Mouse (Mus musculus) kidney, adult 2 months (tissue): ENCODE measurements around the gene Gne. TPM values are rescaled to one million over a fixed set of nuclear protein-coding genes. Genes with fewer than 3 reads are reported as not detected.
A peak's percentile ranks its signal among the peaks of the same experiment; 100 is the strongest.

Source experiments
- DNase-seq: peaks from one replicate; pipeline ENCODE4 v3.0.0; 2021
- H3K27ac ChIP-seq: fragments of 200-500 bp; 2 replicates; pipeline ENCODE4 v1.5.1; 2012; ENCODE audit warnings: low read depth, low read length, control low read depth, inconsistent platforms; ENCODE audit not compliant: insufficient read depth
- H3K27me3 ChIP-seq: fragments of 200-500 bp; replicated peaks from 2 replicates; pipeline ENCODE4 v1.6.1; 2012; ENCODE audit warnings: mild to moderate bottlenecking, moderate library complexity, low read length, inconsistent platforms; ENCODE audit not compliant: control insufficient read depth, insufficient read depth
- H3K36me3 ChIP-seq: fragments of 200-500 bp; 2 replicates; pipeline ENCODE4 v1.6.1; 2012; ENCODE audit warnings: mild to moderate bottlenecking, moderate library complexity, low read length, inconsistent platforms; ENCODE audit not compliant: control insufficient read depth, insufficient read depth
- H3K4me1 ChIP-seq: fragments of 200-500 bp; 2 replicates; pipeline ENCODE4 v1.6.1; 2011; ENCODE audit warnings: low read length; ENCODE audit not compliant: control insufficient read depth, insufficient read depth
- H3K4me3 ChIP-seq: fragments of 200-500 bp; 2 replicates; pipeline ENCODE4 v1.5.1; 2011; ENCODE audit warnings: mild to moderate bottlenecking, low read depth, low read length, control low read depth; ENCODE audit not compliant: insufficient read depth
- CTCF ChIP-seq: fragments of 200-500 bp; conservative IDR thresholded peaks from 2 replicates; pipeline ENCODE4 v1.5.1; 2011; ENCODE audit warnings: low read depth, mild to moderate bottlenecking, control low read depth, low read length, moderate library complexity, mixed read lengths; ENCODE audit not compliant: insufficient read depth, insufficient read length
- POLR2A ChIP-seq: fragments of 200-500 bp; IDR thresholded peaks from one replicate; pipeline ENCODE4 v1.6.1; 2011; ENCODE audit warnings: low read depth, low read length, control low read depth
- WGBS: fragments of 180-500 bp; shearing (Covaris S2); methylation state at CpG from one replicate; pipeline ENCODE4 v1.1.7; 2018; 5-methylcytosine and 5-hydroxymethylcytosine counted together
- polyA plus RNA-seq: library from polyadenylated mRNA; depleted of rRNA; stranded (reverse); fragments of >200 nt; gene quantifications from 2 replicates; pipeline ENCODE4 v1.2.3, GENCODE M21; 2012

Gene Gne
- polyA plus RNA-seq, 1 experiment = 26.2 TPM

DNA sequence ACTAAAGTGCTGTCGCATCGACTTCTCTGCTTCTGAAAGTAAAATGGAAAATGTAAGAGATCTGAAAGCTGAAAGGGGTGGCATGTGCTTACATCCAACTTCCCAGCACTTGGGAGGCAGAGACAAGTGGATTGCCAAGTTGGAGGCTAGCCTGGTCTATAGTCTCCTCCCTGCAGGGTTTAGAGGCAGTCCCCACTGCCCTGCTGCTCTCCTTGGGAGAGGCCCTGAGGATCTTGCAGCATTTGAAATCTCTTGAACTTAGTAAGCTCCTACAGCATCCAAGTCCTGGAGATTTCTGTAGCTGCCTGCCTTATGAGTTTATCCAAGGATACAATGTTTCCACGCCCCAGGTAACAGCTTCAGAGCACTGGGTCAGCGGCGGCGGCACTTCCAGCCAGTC lies 24.3 kb upstream of the Gne start:
- no peaks in the 10 kb centered on the region for H3K36me3 ChIP-seq
- H3K4me3 ChIP-seq = no peak overlapping the region
- no peak overlapping the region for H3K27ac ChIP-seq
- no peaks in the 10 kb centered on the region for H3K4me1 ChIP-seq
- no peaks in the 10 kb centered on the region for H3K27me3 ChIP-seq
- TF ChIP-seq CTCF (no peak), POLR2A (no peak)
- WGBS = 86% methylated on average over 6 of the region's 6 CpGs
- no peak for DNase-seq

DNA sequence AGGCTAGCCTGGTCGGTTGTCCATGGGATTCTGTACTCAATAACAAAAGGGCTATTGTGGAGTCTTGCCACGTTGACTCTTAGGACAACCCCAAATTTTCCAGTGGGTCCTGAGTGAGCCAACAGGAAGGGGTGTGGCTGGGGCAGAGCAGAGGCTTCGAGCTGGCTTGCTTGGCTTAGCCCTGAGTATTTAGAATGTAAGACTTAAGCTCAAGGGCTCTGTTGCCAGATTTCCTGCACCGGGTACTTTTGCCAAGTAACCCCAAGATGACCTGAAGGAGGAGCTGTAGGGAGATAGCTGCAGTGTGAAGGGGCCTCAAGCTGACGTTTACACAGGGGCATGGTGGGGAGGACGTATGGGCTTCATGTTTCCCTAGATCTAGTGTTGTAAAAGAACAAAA lies 23.4 kb upstream of the Gne start:
- no peaks in the 10 kb centered on the region for H3K36me3 ChIP-seq
- peak overlapping the region; percentile 7; the same call in 1 of the 2 replicates for H3K27ac ChIP-seq
- TF ChIP-seq POLR2A = no peak
- TF ChIP-seq CTCF = no peak
- H3K4me1 ChIP-seq = no peaks in the 10 kb centered on the region
- DNase-seq = peak; percentile 65
- WGBS = 39% methylated on average over 6 of the region's 6 CpGs
- H3K4me3 ChIP-seq = no peak overlapping the region
- no peaks in the 10 kb centered on the region for H3K27me3 ChIP-seq

DNA sequence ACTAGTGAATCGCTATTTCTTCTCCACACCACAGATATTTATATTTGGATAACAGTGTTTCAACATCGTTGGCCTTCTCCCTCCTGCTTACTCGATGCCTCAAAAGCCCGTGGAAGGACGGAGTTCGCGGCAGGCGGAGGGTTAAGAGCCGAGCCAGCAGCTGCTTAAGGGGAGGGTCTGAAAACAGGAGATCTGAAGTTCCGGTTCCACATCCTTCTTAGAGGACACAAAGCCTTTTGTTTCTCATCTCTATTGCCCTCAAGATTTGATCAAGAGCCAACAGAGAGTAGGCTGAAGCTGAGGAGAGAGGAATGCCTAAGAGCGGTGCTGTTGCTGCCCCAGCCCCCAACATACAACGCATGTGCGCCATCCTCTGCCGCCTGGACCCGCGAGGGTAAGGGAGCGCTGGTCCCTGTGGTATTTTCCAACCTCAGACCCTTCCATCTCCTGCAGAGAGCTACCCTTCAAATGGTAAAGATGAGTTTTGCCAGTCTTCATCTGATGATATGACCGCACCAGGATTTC lies 22.4 kb upstream of the Gne start:
- H3K36me3 ChIP-seq = no peaks in the 10 kb centered on the region
- no peak overlapping the region for H3K4me3 ChIP-seq
- H3K27ac ChIP-seq = no peak overlapping the region
- no peaks in the 10 kb centered on the region for H3K4me1 ChIP-seq
- TF ChIP-seq POLR2A = no peak
- TF ChIP-seq CTCF = no peak
- DNase-seq = no peak
- H3K27me3 ChIP-seq = no peaks in the 10 kb centered on the region
- WGBS = 31% methylated on average over 18 of the region's 18 CpGs

DNA sequence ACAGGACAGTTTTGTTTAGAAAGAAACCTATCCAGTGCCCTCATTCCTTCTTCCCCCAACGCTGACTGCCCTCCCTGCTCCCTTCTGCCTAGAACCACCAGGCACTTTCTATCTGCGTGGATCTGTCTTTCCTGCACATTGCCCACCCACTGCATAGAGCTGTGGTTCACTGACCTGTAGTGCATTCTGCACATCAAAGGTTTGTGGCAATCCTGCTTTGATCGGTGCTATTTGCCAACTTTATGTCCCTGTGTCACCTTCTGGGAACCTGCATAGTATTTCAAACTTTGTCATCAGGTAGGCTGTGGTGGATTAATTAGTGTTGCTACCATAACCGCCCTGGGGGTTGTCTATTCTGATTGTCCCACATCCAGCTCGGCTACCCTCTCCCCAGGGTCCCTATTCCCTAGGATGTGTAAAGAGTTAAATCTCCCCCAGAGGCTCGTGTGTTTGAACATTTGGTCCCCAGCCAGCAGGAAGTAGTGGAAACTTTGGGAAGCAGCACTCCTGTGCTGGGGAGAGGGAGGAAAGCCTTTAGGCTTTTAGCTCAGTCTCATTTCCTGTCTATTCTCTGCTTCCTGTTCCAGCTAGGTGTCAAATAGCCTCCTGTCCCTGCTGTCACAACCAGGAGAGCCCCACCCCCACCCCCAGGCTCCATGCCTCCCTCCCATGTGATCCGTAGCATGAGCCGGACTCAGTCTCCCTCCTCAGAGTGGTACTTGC lies 20.4 kb upstream of the Gne start:
- no peaks in the 10 kb centered on the region for H3K27me3 ChIP-seq
- 39% methylated on average over 8 of the region's 8 CpGs for WGBS
- H3K4me1 ChIP-seq = no peaks in the 10 kb centered on the region
- DNase-seq = peak; percentile 59
- no peak overlapping the region for H3K27ac ChIP-seq
- H3K4me3 ChIP-seq = no peak overlapping the region
- TF ChIP-seq POLR2A (no peak), CTCF (no peak)
- no peaks in the 10 kb centered on the region for H3K36me3 ChIP-seq

DNA sequence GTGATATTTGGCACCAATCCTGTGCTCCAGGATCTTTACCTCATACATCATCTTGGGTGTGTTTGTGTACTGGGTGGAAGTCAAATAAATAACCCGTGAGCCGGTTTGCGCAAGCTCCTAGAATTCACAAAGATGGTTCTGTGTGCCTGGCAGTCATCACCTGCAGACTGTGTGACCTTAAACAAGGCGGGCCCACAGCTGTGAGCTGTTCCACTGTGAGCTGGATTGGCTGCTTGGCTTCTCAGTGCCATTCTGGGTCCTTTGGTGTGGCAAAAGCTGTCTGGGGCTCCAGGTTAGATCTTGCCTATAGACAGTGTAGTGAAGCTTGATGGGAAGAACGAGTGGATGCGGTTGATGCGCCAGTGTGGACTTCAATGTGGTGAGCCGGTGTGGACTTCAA lies 19.6 kb upstream of the Gne start:
- H3K27ac ChIP-seq = no peak overlapping the region
- no peaks in the 10 kb centered on the region for H3K27me3 ChIP-seq
- WGBS = 81% methylated on average over 8 of the region's 8 CpGs
- H3K36me3 ChIP-seq = no peaks in the 10 kb centered on the region
- no peak overlapping the region for H3K4me3 ChIP-seq
- TF ChIP-seq CTCF = no peak
- no peak for TF ChIP-seq POLR2A
- DNase-seq = no peak
- no peaks in the 10 kb centered on the region for H3K4me1 ChIP-seq

DNA sequence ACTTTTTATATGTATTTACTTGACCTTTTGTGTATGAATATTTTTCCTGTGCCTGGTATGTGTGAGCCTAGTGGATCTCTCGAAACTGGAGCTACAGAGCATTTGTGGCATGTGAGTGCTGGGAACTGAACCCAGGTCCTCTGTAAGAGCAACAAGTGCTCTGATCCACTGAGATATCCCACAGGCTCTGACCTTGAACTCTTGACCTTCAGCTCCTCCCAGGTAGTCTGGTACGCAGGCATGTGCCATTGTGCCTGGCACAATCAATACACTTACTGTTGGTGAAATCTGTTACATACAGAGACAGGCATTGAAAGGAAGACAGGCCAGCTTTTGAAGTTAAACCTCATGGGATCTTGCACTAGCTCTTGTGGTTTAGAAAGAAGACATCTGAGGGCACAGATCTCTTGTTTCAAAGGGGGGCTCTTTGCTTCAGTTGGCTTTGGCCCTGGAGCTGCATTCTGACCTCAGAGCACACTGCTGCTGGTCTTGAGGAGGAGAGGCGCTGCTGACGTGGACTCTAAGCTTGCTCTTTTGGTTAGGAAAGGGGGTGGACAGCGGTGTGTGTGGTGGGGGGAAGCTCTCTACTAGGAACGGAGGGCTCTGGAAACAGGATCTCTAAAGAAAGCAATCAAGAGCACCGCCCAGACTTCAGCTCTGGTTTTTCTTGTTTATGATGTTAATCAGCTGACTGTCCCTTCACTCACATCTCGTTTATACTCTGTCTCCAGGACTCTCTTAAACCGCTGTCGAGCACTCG lies 13.8 kb upstream of the Gne start:
- Histone ChIP-seq H3K27me3 (no peaks in the 10 kb centered on the region), H3K4me3 (no peak overlapping the region), H3K36me3 (no peaks in the 10 kb centered on the region), H3K4me1 (no peaks in the 10 kb centered on the region), H3K27ac (no peak overlapping the region)
- DNase-seq = no peak
- WGBS = 48% methylated on average over 11 of the region's 11 CpGs
- TF ChIP-seq CTCF (no peak), POLR2A (no peak)

DNA sequence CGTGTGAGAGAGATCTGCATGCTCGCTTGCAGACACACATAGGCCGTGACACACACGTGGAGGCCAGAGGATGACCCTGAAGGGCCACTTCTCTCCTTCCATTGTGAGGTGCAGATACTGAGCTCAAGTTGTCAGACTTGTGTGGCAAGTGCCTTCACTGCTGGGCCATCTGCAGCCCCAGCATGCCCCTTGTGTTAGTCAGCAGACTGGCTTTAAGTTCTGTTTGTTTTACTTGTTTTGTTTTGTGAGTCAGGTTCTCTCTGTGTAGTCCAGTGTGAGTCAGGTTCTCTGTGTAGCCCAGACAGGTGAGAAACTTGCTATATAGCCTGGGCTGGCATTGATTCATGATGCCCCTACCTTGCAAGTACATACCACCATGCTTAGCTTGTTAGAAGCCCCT lies 10.5 kb upstream of the Gne start:
- no peak for DNase-seq
- H3K4me3 ChIP-seq = no peak overlapping the region
- H3K27me3 ChIP-seq = no peaks in the 10 kb centered on the region
- TF ChIP-seq CTCF (no peak), POLR2A (no peak)
- 84% methylated on average over 4 of the region's 4 CpGs for WGBS
- no peaks in the 10 kb centered on the region for H3K36me3 ChIP-seq
- H3K27ac ChIP-seq = no peak overlapping the region
- H3K4me1 ChIP-seq = no peaks in the 10 kb centered on the region
